Mouse (Mus musculus): Measurements from ENCODE around the gene 1190007I07Rik.

The 1190007I07Rik gene

GRCm38 (mm10) chr10:82622671-82623552 lies at the start of gene 1190007I07Rik:
TSS of gene 1190007I07Rik (minus strand) at chr10:82623228.
- DNase-seq (ENCODE audit: low read depth in 1 of 2, low spot score in 2 of 2): peak; percentile 48 to 72

- DNase-seq (ENCODE audit: low read depth in 1 of 2, low spot score in 2 of 2): no peak
Measured at GRCm38 (mm10) chr10:82670205-82670604, 47.2 kb upstream of the 1190007I07Rik start.

GRCm38 (mm10) chr10:82666436-82667234 lies 43.6 kb upstream of the 1190007I07Rik start:
- peak; percentile 21 to 59 for DNase-seq (ENCODE audit: low read depth in 1 of 2, low spot score in 2 of 2)

GRCm38 (mm10) chr10:82665951-82666350 lies 42.9 kb upstream of the 1190007I07Rik start:
- no peak for DNase-seq (ENCODE audit: low read depth in 1 of 2, low spot score in 2 of 2)

GRCm38 (mm10) chr10:82663289-82663688 lies 40.3 kb upstream of the 1190007I07Rik start:
- no peak for DNase-seq (ENCODE audit: low read depth in 1 of 2, low spot score in 2 of 2)

GRCm38 (mm10) chr10:82662267-82662990 lies 39.4 kb upstream of the 1190007I07Rik start:
- no peak for DNase-seq (ENCODE audit: low read depth in 1 of 2, low spot score in 2 of 2)

- no peak for DNase-seq (ENCODE audit: low read depth in 1 of 2, low spot score in 2 of 2)
Measured at GRCm38 (mm10) chr10:82661820-82662219, 38.8 kb upstream of the 1190007I07Rik start.

- no peak for DNase-seq (ENCODE audit: low read depth in 1 of 2, low spot score in 2 of 2)
Measured at GRCm38 (mm10) chr10:82654581-82654980, 31.6 kb upstream of the 1190007I07Rik start.

- no peak for DNase-seq (ENCODE audit: low read depth in 1 of 2, low spot score in 2 of 2)
Measured at GRCm38 (mm10) chr10:82652625-82653024, 29.6 kb upstream of the 1190007I07Rik start.

- DNase-seq (ENCODE audit: low read depth in 1 of 2, low spot score in 2 of 2): no peak
Measured at GRCm38 (mm10) chr10:82651221-82651620, 28.2 kb upstream of the 1190007I07Rik start.

GRCm38 (mm10) chr10:82647205-82647811 lies 24.3 kb upstream of the 1190007I07Rik start:
- no peak for DNase-seq (ENCODE audit: low read depth in 1 of 2, low spot score in 2 of 2)

- DNase-seq (ENCODE audit: low read depth in 1 of 2, low spot score in 2 of 2): no peak
Measured at GRCm38 (mm10) chr10:82646083-82646482, 23.1 kb upstream of the 1190007I07Rik start.

GRCm38 (mm10) chr10:82641481-82641880 lies 18.5 kb upstream of the 1190007I07Rik start:
- DNase-seq (ENCODE audit: low read depth in 1 of 2, low spot score in 2 of 2): no peak

- no peak for DNase-seq (ENCODE audit: low read depth in 1 of 2, low spot score in 2 of 2)
Measured at GRCm38 (mm10) chr10:82639032-82639698, 16.1 kb upstream of the 1190007I07Rik start.

- no peak for DNase-seq (ENCODE audit: low read depth in 1 of 2, low spot score in 2 of 2)
Measured at GRCm38 (mm10) chr10:82636321-82636720, 13.3 kb upstream of the 1190007I07Rik start.

- DNase-seq (ENCODE audit: low read depth in 1 of 2, low spot score in 2 of 2): no peak
Measured at GRCm38 (mm10) chr10:82634348-82634747, 11.3 kb upstream of the 1190007I07Rik start.

GRCm38 (mm10) chr10:82632496-82633280 lies 9.7 kb upstream of the 1190007I07Rik start:
- no peak for DNase-seq (ENCODE audit: low read depth in 1 of 2, low spot score in 2 of 2)

GRCm38 (mm10) chr10:82631133-82631532 lies 8.1 kb upstream of the 1190007I07Rik start:
- no peak for DNase-seq (ENCODE audit: low read depth in 1 of 2, low spot score in 2 of 2)

- DNase-seq (ENCODE audit: low read depth in 1 of 2, low spot score in 2 of 2): no peak
Measured at GRCm38 (mm10) chr10:82630497-82630896, 7.5 kb upstream of the 1190007I07Rik start.

All from monocyte, adult 2 months (primary cell).